Comparison of ENCODE assay signal across 20 mouse cellular contexts in genomic region chr3:127735395-127735794, GRCm38 (mm10). TPM values are rescaled to one million over a fixed set of nuclear protein-coding genes. Genes with fewer than 3 reads are reported as not detected.
A peak's percentile ranks its signal among the peaks of the same experiment; 100 is the strongest.
DNase-seq lines count a peak whose midpoint lies in the region; ATAC-seq and TF ChIP-seq lines count a peak whose summit lies in the region.
"Had no signal": no experiment of that assay in that cellular context is flagged by ENCODE, and none has a peak within 500 bp of the region (broad histone marks: within the 10 kb centered on the region; RNA-seq: fewer than 3 reads in every experiment).

No protein-coding gene starts in this region.

- no peak overlapping the region for H3K4me3 ChIP-seq in forebrain, postnatal 0 days (ENCODE audit: low read depth, low read length)
- H3K4me3 ChIP-seq in forebrain, embryonic 10.5 days, result no peak overlapping the region
- H3K4me3 ChIP-seq: embryonic facial prominence, embryonic 10.5 days; embryonic facial prominence, embryonic 12.5 days; forebrain, embryonic 12.5 days; forebrain, embryonic 15.5 days had no signal

- H3K9ac ChIP-seq in forebrain, postnatal 0 days, result no peak overlapping the region
- H3K9ac ChIP-seq: embryonic facial prominence, embryonic 12.5 days; forebrain, embryonic 12.5 days; forebrain, embryonic 15.5 days had no signal

- peak; percentile 64; the same call in 1 of the 2 replicates for ATAC-seq in forebrain, postnatal 0 days
- ATAC-seq: forebrain, embryonic 15.5 days had no signal

- H3K36me3 ChIP-seq in forebrain, postnatal 0 days (ENCODE audit: insufficient read depth), result no peaks in the 10 kb centered on the region
- no peaks in the 10 kb centered on the region for H3K36me3 ChIP-seq in forebrain, embryonic 10.5 days (replicated peaks)
- H3K36me3 ChIP-seq: embryonic facial prominence, embryonic 10.5 days; embryonic facial prominence, embryonic 12.5 days; forebrain, embryonic 12.5 days; forebrain, embryonic 15.5 days had no signal

- TF ChIP-seq POLR2A in brain, embryonic 14.5 days (IDR thresholded peaks at IDR 0.05; ENCODE audit: borderline replicate concordance, extremely low read depth, insufficient read depth, insufficient read length, poor library complexity, severe bottlenecking), result no peak

- H3K4me2 ChIP-seq in forebrain, postnatal 0 days (ENCODE audit: low read depth), result no peak overlapping the region
- H3K4me2 ChIP-seq: embryonic facial prominence, embryonic 12.5 days; forebrain, embryonic 12.5 days; forebrain, embryonic 15.5 days had no signal

- no peak for DNase-seq in forebrain, postnatal 0 days
- DNase-seq in forebrain, embryonic 10.5 days (ENCODE audit: extremely low spot score, low spot score), result no peak
- peak; percentile 4 for DNase-seq in heart, adult 11 months
- DNase-seq in heart, postnatal 4 days, result no peak
- DNase-seq in brain, adult 2 months (ENCODE audit: low read depth, low spot score), result peak; percentile 24
- peak; percentile 36 for DNase-seq in brain, embryonic 14.5 days (ENCODE audit: low read depth)
- DNase-seq in cerebellum, postnatal 14 days, result no peak
- DNase-seq: adrenal gland, adult 2 months; adrenal gland, postnatal 10 days; adrenal gland, postnatal 25 days; cerebellum, adult 11 months; cerebellum, adult 18-20 months; cerebellum, adult 8-10 months; cerebellum, adult 9-11 months; cerebellum, postnatal 25 days had no signal

- WGBS in forebrain, postnatal 0 days, result 67% methylated on average over 3 of the region's 3 CpGs
- WGBS in forebrain, embryonic 10.5 days, result 93% methylated on average over 3 of the region's 3 CpGs

- no peak for TF ChIP-seq CTCF in forebrain, postnatal 0 days (IDR thresholded peaks at IDR 0.05; ENCODE audit: low read depth)
- no peak for TF ChIP-seq CTCF in brain, embryonic 14.5 days (IDR thresholded peaks at IDR 0.05; ENCODE audit: borderline replicate concordance, extremely low read depth, insufficient read depth, insufficient read length)

- H3K9me3 ChIP-seq in forebrain, postnatal 0 days (ENCODE audit: low read length), result no peaks in the 10 kb centered on the region
- H3K9me3 ChIP-seq in forebrain, embryonic 10.5 days, result no peaks in the 10 kb centered on the region
- H3K9me3 ChIP-seq: embryonic facial prominence, embryonic 10.5 days; embryonic facial prominence, embryonic 12.5 days; forebrain, embryonic 12.5 days; forebrain, embryonic 15.5 days had no signal

- H3K4me1 ChIP-seq in forebrain, postnatal 0 days (ENCODE audit: insufficient read depth), result no peaks in the 10 kb centered on the region
- 0 out of 2 replicates have a peak, but pooled peaks cover 11% of the 10 kb centered on the region for H3K4me1 ChIP-seq in forebrain, embryonic 10.5 days
- H3K4me1 ChIP-seq: embryonic facial prominence, embryonic 10.5 days; embryonic facial prominence, embryonic 12.5 days; forebrain, embryonic 12.5 days; forebrain, embryonic 15.5 days had no signal

- H3K27me3 ChIP-seq in forebrain, postnatal 0 days (ENCODE audit: insufficient read depth, low read length), result no peaks in the 10 kb centered on the region
- H3K27me3 ChIP-seq in forebrain, embryonic 10.5 days (ENCODE audit: poor library complexity, severe bottlenecking), result peaks cover 25% of the 10 kb centered on the region
- H3K27me3 ChIP-seq: embryonic facial prominence, embryonic 12.5 days; forebrain, embryonic 15.5 days had no signal

- H3K27ac ChIP-seq in forebrain, postnatal 0 days (ENCODE audit: low read depth, low read length), result no peak overlapping the region
- no peak overlapping the region for H3K27ac ChIP-seq in forebrain, embryonic 10.5 days
- H3K27ac ChIP-seq: embryonic facial prominence, embryonic 10.5 days; embryonic facial prominence, embryonic 12.5 days; forebrain, embryonic 12.5 days; forebrain, embryonic 15.5 days had no signal

RNA-seq across cellular contexts. Expression of gene Alpk1, which starts 44.9 kb away (rescaled TPM):
- total RNA-seq in forebrain, postnatal 0 days (2014; rRNA removed), result 1.3 and 3.5 TPM in 2 replicates
- 0.30 and 0.39 TPM in 2 replicates for polyA plus RNA-seq in forebrain, postnatal 0 days (2015; fragmentation: Nextera tagmentation; extraction: Ambion mirVana)
- 0.76 and 0.87 TPM in 2 replicates for polyA plus RNA-seq in forebrain, embryonic 10.5 days (2016; fragmentation: Nextera tagmentation; extraction: Ambion mirVana)
- 1 to 10 TPM; 4.4 to 4.6 TPM for total RNA-seq in heart, postnatal 4 days (2021)
- polyA plus RNA-seq in brain, embryonic 14.5 days (2012; rRNA removed), result 2.2 and 2.6 TPM in 2 replicates

RNA-seq across cellular contexts. Expression of gene Tifa, which starts 54.2 kb away (rescaled TPM):
- total RNA-seq in forebrain, postnatal 0 days (2014; rRNA removed), result 2.4 and 4.2 TPM in 2 replicates
- polyA plus RNA-seq in forebrain, postnatal 0 days (2015; fragmentation: Nextera tagmentation; extraction: Ambion mirVana), result 2.6 and 2.7 TPM in 2 replicates
- 1.8 and 2.4 TPM in 2 replicates for polyA plus RNA-seq in forebrain, embryonic 10.5 days (2016; fragmentation: Nextera tagmentation; extraction: Ambion mirVana)
- total RNA-seq in heart, postnatal 4 days (2021), result 1 to 10 TPM; 2.0 to 2.1 TPM
- polyA plus RNA-seq in brain, embryonic 14.5 days (2012; rRNA removed), result 2.5 and 3.0 TPM in 2 replicates
- total RNA-seq: ES-E14 had no signal

Comparison
In these comparisons a context has a peak if more than half of its experiments do, and no peak if none do; other contexts are left out.
1. DNase-seq: peak in heart, adult 11 months (single experiment), brain, adult 2 months (single experiment) and brain, embryonic 14.5 days (single experiment); none in forebrain, postnatal 0 days (single experiment), forebrain, embryonic 10.5 days (single experiment), heart, postnatal 4 days (single experiment) and cerebellum, postnatal 14 days (0 of 2).